Mouse (Mus musculus): ENCODE measurements at regions not wholly inside any gene's neighbourhood (a gene's known extent, or its start where the extent isn't known, plus 50 kb on each side); places are given as distances from the start of the nearest gene placed in this dataset.

GRCm38 (mm10) chr9:73319704-73320307 lies 206.6 kb downstream of the Rsl24d1 start:
- no peak for DNase-seq (ENCODE audit: low spot score in 2 of 2)

GRCm38 (mm10) chr9:73331066-73331465 lies 217.8 kb downstream of the Rsl24d1 start:
- DNase-seq (ENCODE audit: low spot score in 2 of 2) = no peak

- DNase-seq (ENCODE audit: low spot score in 2 of 2) = no peak
These were observed 222.8 kb downstream of the Rsl24d1 start for GRCm38 (mm10) chr9:73336039-73336438.

- no peak for DNase-seq (ENCODE audit: low spot score in 2 of 2)
These were observed 224.0 kb downstream of the Rsl24d1 start for GRCm38 (mm10) chr9:73337045-73337740.

GRCm38 (mm10) chr9:73355876-73356275 lies 242.7 kb downstream of the Rsl24d1 start:
- no peak for DNase-seq (ENCODE audit: low spot score in 2 of 2)

DNA sequence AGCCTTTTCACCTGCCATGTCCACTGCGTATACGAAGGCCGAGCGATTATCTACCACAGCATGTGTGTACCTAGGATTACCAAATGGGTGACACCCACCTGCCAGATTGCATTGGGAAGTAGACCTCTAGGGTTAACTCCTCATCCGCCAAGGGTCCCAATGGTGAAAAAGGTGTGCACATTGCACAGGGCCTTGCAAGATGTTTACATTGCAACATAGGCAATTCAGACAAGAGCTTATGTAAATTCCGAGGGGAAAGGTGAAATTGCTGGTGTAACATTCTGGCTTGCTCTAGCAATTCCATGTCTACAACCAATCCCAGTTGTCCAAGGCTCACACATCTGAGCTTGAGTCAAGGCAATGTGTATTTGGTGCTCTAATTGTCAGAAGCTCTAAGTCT lies 245.7 kb downstream of the Rsl24d1 start:
- DNase-seq (ENCODE audit: low spot score in 2 of 2) = no peak

GRCm38 (mm10) chr9:73380768-73381167 lies 267.5 kb downstream of the Rsl24d1 start:
- no peak for DNase-seq (ENCODE audit: low spot score in 2 of 2)

GRCm38 (mm10) chr9:73392036-73392435 lies 278.8 kb downstream of the Rsl24d1 start:
- no peak for DNase-seq (ENCODE audit: low spot score in 2 of 2)

- no peak for DNase-seq (ENCODE audit: low spot score in 2 of 2)
These were observed 300.2 kb downstream of the Rsl24d1 start for GRCm38 (mm10) chr9:73413367-73413930.

DNA sequence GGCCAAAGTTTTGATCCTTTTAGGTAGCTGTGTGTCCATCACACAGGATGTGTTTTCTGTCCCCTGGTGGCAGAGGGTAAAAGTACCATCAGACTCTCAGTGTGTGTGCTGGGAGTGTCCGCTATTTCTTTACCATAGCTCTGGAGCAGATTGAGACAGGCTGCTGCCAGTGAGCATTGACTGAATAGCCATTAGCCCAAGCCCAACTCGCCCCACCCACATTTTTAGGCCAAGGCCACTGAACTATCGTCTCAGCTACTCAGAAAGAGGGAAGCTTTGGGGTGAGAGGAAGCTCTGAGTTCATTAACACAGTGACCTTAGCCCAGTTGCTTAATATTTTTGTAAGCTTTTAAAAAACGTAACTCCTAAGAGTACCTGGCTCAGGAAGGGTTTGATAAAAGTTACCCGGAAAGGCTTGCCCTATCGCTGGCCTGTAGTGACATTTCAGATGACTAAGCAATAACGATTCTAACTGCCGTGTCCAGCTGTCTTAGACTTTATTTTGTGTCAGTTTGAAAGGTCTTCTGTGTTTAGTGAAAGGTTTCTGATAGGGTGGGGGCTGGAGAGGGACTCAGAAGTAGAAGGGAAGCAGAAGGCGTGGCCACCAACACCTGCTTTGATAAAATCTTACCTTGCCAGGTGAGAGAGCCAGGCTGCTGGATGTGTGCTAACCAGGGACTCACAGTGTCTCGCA lies 303.0 kb downstream of the Rsl24d1 start:
- no peak for DNase-seq (ENCODE audit: low spot score in 2 of 2)
